Mouse (Mus musculus): ENCODE results near the gene Dgki. TPM values are rescaled to one million over a fixed set of nuclear protein-coding genes. Genes with fewer than 3 reads are reported as not detected.

Gene Dgki
- total RNA-seq (2012; rRNA removed) = not detected in 2 replicates
- not detected for polyA plus RNA-seq (2012; ENCODE audit: insufficient read depth in 1 of 2, insufficient read length in 2 of 2, low read depth in 1 of 2, low replicate concordance in 2 of 2, missing spikeins in 1 of 2)

DNA sequence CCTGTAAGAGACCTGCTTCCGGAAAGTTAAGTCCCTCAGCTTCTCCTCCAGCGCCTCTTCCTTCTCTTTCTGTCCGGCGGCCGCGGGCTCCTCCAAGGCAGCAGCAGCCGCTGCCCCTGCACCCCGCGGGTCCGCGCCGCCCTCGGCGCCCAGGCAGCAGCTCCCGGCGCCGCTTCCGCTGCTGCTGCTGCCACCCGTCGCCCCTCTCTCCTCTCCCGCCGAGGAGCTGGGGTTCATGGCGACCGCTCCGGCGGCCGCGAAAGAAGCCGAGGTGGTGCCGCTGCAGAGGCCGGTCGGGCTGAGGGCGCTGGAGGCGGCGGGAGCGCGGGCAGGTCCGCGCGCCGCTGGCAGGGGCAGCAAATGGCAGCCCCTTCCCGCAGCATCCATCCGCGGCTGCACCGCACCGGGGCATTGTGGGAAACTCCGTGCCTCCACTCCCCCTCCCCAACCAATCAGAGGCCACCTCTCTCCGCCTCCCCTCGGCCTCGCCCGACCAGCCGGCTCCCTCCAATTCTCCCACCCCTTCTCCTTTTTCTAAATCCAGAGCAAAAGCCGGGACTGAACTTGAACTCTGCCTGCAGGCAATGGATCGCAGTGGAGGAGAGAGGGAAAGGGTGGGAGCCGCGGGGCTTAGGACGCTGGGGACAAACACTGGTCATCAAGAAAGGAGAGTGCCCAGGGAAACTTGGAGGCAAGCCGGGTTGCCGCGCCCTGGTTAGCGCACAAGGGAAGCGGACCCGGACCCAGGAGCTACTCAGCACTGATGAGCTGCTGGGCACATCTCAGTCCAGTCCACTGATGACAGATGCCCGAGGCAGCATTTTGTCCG, at the start of gene Dgki:
Gene Dgki (minus strand): TSS at position 623 of the 829 bp plus-strand sequence.
- H3K27me3 ChIP-seq (ENCODE audit: control insufficient read depth in 1 of 2, insufficient read depth in 2 of 2, low read length in 2 of 2) = no peaks in the 10 kb centered on the region
- DNase-seq (ENCODE audit: low read depth, low spot score) = no peak

DNA sequence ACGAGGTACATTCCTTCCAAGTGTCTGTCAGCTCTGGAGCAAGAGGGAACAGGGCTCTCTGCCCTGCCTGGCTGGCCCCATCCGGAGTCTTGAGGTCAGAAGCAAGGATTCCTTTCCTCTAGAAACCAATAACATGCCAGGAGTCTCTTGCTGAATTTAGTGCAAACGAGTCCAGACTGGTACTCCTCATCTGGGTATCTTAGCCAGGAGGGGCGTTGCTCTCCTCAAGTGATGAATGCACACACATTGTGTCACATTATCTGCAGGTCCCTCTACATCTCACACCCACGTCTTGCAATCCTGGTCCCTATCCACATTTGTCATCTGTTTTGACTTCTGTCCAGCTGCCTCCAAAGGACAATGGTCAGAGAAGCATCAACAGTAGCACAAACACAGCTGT, 47.6 kb upstream of the Dgki start:
- no peak overlapping the region for H3K4me3 ChIP-seq (ENCODE audit: control insufficient read depth in 1 of 2, insufficient read depth in 1 of 2, low read depth in 2 of 2, low read length in 2 of 2)
- TF ChIP-seq ZC3H11A (IDR thresholded peaks at IDR 0.05; ENCODE audit: low read depth, low read length) (no peak), NELFE (IDR thresholded peaks at IDR 0.05; ENCODE audit: low read depth, low read length) (no peak), ZNF384 (IDR thresholded peaks at IDR 0.05; ENCODE audit: low read depth, low read length) (no peak), MAFK (IDR thresholded peaks at IDR 0.05; ENCODE audit: borderline replicate concordance, low read depth, low read length) (no peak), GABPA (IDR thresholded peaks at IDR 0.05; ENCODE audit: low read depth, low read length) (no peak), NRF1 (IDR thresholded peaks at IDR 0.05; ENCODE audit: insufficient read depth, low read depth, low read length, poor library complexity, severe bottlenecking) (no peak), ELF1 (IDR thresholded peaks at IDR 0.05; ENCODE audit: low read depth, low read length) (no peak), CHD2 (IDR thresholded peaks at IDR 0.05; ENCODE audit: low read length) (no peak), RAD21 (IDR thresholded peaks at IDR 0.05; ENCODE audit: low read depth, low read length) (no peak), USF1 (IDR thresholded peaks at IDR 0.05; ENCODE audit: low read depth, low read length) (no peak), EP300 (IDR thresholded peaks at IDR 0.05; ENCODE audit: low read depth in 1 of 2, low read length in 2 of 2) (no peak), MYC (IDR thresholded peaks at IDR 0.05; ENCODE audit: low read depth, low read length) (no peak), KAT2A (conservative IDR thresholded peaks at IDR 0.05; ENCODE audit: low read depth, low read length) (no peak)
- no peaks in the 10 kb centered on the region for H3K27me3 ChIP-seq (ENCODE audit: control insufficient read depth in 1 of 2, insufficient read depth in 2 of 2, low read length in 2 of 2)
- no peaks in the 10 kb centered on the region for H3K79me2 ChIP-seq (ENCODE audit: control insufficient read depth, insufficient read depth, low read length, poor library complexity)
- H3K9me3 ChIP-seq (replicated peaks; ENCODE audit: insufficient read depth, low read length) = no peaks in the 10 kb centered on the region
- H3K9ac ChIP-seq (ENCODE audit: control insufficient read depth, low read depth, low read length, poor library complexity, severe bottlenecking) = no peak overlapping the region
- no peaks in the 10 kb centered on the region for H3K36me3 ChIP-seq (ENCODE audit: control insufficient read depth in 1 of 2, insufficient read depth in 2 of 2, low read length in 2 of 2)
- no peaks in the 10 kb centered on the region for H3K4me1 ChIP-seq (ENCODE audit: control insufficient read depth in 1 of 2, insufficient read depth in 2 of 2, low read length in 2 of 2)
- DNase-seq (ENCODE audit: low read depth, low spot score) = no peak
- H3K27ac ChIP-seq (ENCODE audit: control insufficient read depth, low read depth, low read length) = no peak overlapping the region

More for the DNA sequence above, at the start of gene Dgki:
- Histone ChIP-seq H3K36me3 (ENCODE audit: control insufficient read depth in 1 of 2, insufficient read depth in 2 of 2, low read length in 2 of 2) (no peaks in the 10 kb centered on the region), H3K27ac (ENCODE audit: control insufficient read depth, low read depth, low read length) (no peak within 1 kb of the TSS), H3K9me3 (replicated peaks; ENCODE audit: insufficient read depth, low read length) (no peaks in the 10 kb centered on the region), H3K4me3 (ENCODE audit: control insufficient read depth in 1 of 2, insufficient read depth in 1 of 2, low read depth in 2 of 2, low read length in 2 of 2) (no peak within 1 kb of the TSS), H3K79me2 (ENCODE audit: control insufficient read depth, insufficient read depth, low read length, poor library complexity) (no peaks in the 10 kb centered on the region), H3K4me1 (ENCODE audit: control insufficient read depth in 1 of 2, insufficient read depth in 2 of 2, low read length in 2 of 2) (no peaks in the 10 kb centered on the region), H3K9ac (ENCODE audit: control insufficient read depth, low read depth, low read length, poor library complexity, severe bottlenecking) (no peak within 1 kb of the TSS)
- TF ChIP-seq HCFC1 (IDR thresholded peaks at IDR 0.05; ENCODE audit: low read depth, low read length) (no peak), POLR2AphosphoS2 (IDR thresholded peaks at IDR 0.05; ENCODE audit: low read length) (no peak), ZC3H11A (IDR thresholded peaks at IDR 0.05; ENCODE audit: low read depth, low read length) (no peak), SIN3A (IDR thresholded peaks at IDR 0.05; ENCODE audit: low read length) (no peak), POLR2A (IDR thresholded peaks at IDR 0.05; ENCODE audit: control insufficient read depth in 1 of 2, insufficient read depth in 1 of 2, low read depth in 1 of 2, low read length in 2 of 2, poor library complexity in 1 of 2) (no peak), POLR2AphosphoS5 (IDR thresholded peaks at IDR 0.05; ENCODE audit: borderline replicate concordance, low read depth, low read length) (no peak), USF1 (IDR thresholded peaks at IDR 0.05; ENCODE audit: low read depth, low read length) (no peak), MAFK (IDR thresholded peaks at IDR 0.05; ENCODE audit: borderline replicate concordance, low read depth, low read length) (no peak), MAZ (IDR thresholded peaks at IDR 0.05; ENCODE audit: low read depth, low read length) (no peak), TCF12 (IDR thresholded peaks at IDR 0.05; ENCODE audit: low read depth, low read length) (no peak), ZMIZ1 (IDR thresholded peaks at IDR 0.05; ENCODE audit: low read depth, low read length) (no peak), NRF1 (IDR thresholded peaks at IDR 0.05; ENCODE audit: insufficient read depth, low read depth, low read length, poor library complexity, severe bottlenecking) (no peak), RAD21 (IDR thresholded peaks at IDR 0.05; ENCODE audit: low read depth, low read length) (no peak)
